Mouse (Mus musculus) stomach, postnatal 0 days (tissue): ENCODE measurements around the gene Dnajb14.
"Not testable (repeated sequence)": the region's sequence is repeated elsewhere in the genome, so short reads cannot be mapped to it uniquely, and the experiment has no call there.

Source experiments
- CTCF ChIP-seq: IDR thresholded peaks from 2 replicates; pipeline ENCODE4 v1.5.1; 2016; ENCODE audit warnings: antibody characterized with exemption, low read depth, mild to moderate bottlenecking, moderate library complexity
- EP300 ChIP-seq: optimal IDR thresholded peaks from 2 replicates; pipeline ENCODE3; 2016; ENCODE audit warnings: antibody characterized with exemption

- not testable (repeated sequence) for TF ChIP-seq EP300, CTCF
Observed at GRCm38 (mm10) chr3:137964014-137964413, 96.5 kb downstream of the Dnajb14 start.
